Mouse (Mus musculus) liver, embryonic 13.5 days (tissue): ENCODE data around the gene Sez6l. TPM values are rescaled to one million over a fixed set of nuclear protein-coding genes. Genes with fewer than 3 reads are reported as not detected.

Experiments used
- ATAC-seq: fragments of 200-750 bp; cut with Nextera tagmentation; 2 replicates; pipeline ENCODE4 v1.8.0; 2017; ENCODE audit warnings: low read depth, mild to moderate bottlenecking, moderate number of reproducible peaks, moderate library complexity
- DNase-seq: peaks from one replicate; pipeline ENCODE4 v3.0.0; 2022
- H3K27ac ChIP-seq: fragments of 300-500 bp; sonication (generic); 2 replicates; pipeline ENCODE4 v1.5.1; 2015; ENCODE audit warnings: moderate library complexity, mild to moderate bottlenecking, inconsistent platforms
- H3K27me3 ChIP-seq: fragments of 300-500 bp; sonication (generic); 2 replicates; pipeline ENCODE4 v1.6.1; 2015; ENCODE audit warnings: mild to moderate bottlenecking, inconsistent platforms
- H3K36me3 ChIP-seq: fragments of 300-500 bp; sonication (generic); 2 replicates; pipeline ENCODE4 v1.6.1; 2015; ENCODE audit warnings: mild to moderate bottlenecking, inconsistent platforms
- H3K4me1 ChIP-seq: fragments of 300-500 bp; sonication (generic); replicated peaks from 2 replicates; pipeline ENCODE4 v1.6.1; 2015; ENCODE audit warnings: inconsistent platforms
- H3K4me2 ChIP-seq: fragments of 300-500 bp; sonication (generic); 2 replicates; pipeline ENCODE4 v1.6.1; 2015; ENCODE audit warnings: inconsistent platforms, mild to moderate bottlenecking, moderate library complexity
- H3K4me3 ChIP-seq: fragments of 300-500 bp; sonication (generic); replicated peaks from 2 replicates; pipeline ENCODE4 v1.5.1; 2015; ENCODE audit warnings: mild to moderate bottlenecking, inconsistent platforms
- H3K9ac ChIP-seq: fragments of 300-500 bp; sonication (generic); 2 replicates; pipeline ENCODE4 v1.6.1; 2015; ENCODE audit warnings: mild to moderate bottlenecking, inconsistent platforms
- H3K9me3 ChIP-seq: fragments of 300-500 bp; sonication (generic); replicated peaks from 2 replicates; pipeline ENCODE4 v1.6.1; 2016; ENCODE audit warnings: inconsistent platforms
- WGBS: fragments of 180-500 bp; shearing (Covaris S2); methylation state at CpG from one replicate; pipeline ENCODE4 v1.1.7; 2015; ENCODE audit not compliant: insufficient replicate concordance; 5-methylcytosine and 5-hydroxymethylcytosine counted together
- polyA plus RNA-seq: library from polyadenylated mRNA; unstranded; fragments of >200 nt; fragmentation: Nextera tagmentation; extraction: Ambion mirVana; gene quantifications from 2 replicates; pipeline ENCODE4 v1.2.1, GENCODE M21; 2015

Sez6l gene
- polyA plus RNA-seq, 1 experiment from 2014 or later = 0.06 TPM

DNA sequence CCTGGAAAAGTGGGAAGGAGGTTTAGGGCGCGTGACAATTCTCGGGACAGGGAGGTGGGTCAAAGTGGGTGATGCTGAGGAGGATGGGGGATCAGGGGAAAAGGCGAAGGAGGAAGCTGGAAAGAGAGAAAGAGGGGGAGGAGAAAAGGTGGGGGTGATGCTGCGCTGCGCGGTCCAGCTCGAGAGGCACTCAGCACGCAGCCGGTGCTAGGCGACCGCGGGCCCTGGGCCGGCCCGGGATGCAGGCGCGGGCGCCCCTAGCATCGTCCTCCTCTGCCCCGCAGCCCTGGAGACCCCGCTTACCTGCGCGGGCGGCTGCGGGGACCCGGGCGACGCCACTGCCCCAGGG, 182.6 kb downstream of the Sez6l start:
- Histone ChIP-seq H3K27ac (no peak overlapping the region), H3K4me1 (no peaks in the 10 kb centered on the region), H3K9me3 (no peaks in the 10 kb centered on the region), H3K27me3 (peaks cover 64% of the 10 kb centered on the region), H3K9ac (no peak overlapping the region), H3K36me3 (no peaks in the 10 kb centered on the region), H3K4me2 (peak overlapping the region; percentile 57), H3K4me3 (peak overlapping the region; percentile 46)
- DNase-seq = no peak
- ATAC-seq = 0 out of 2 replicates have a peak, but pooled peaks have one; percentile 7
- 2% methylated on average over 26 of the region's 28 CpGs for WGBS

DNA sequence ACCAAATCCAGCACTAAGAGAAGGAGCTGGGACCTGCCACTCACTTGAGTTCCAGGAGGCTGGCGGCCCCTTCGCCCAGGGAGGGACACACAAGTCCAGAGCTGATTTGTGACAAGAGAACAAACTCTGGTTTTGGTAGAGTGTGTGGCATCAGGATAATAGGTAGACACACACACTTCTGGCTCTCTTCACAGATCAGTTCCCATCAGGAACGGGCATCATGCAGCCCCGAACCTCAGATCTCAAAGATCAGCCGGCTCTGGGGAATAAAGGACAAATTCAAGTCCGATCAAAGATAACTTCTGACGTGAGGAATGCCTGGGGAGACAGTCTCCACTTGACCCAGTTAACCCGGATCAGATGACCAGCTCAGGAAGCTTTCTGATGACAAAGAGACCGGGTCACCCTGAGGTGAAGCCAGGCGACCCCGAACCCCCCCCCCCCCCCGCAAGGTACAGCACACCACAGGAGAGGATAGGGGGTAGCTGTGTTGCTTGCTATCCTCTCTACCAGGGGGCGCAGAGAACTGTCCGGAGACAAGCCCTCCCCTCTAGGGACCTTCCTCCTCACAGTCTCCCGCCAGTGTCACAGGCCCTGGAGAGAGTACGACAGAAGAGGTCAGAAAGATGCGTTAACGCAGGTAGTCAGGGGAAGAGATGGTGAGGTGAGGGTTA, 183.1 kb downstream of the Sez6l start:
- ATAC-seq (no peak), DNase-seq (no peak)
- Histone ChIP-seq H3K27me3 (peaks cover 64% of the 10 kb centered on the region), H3K9me3 (no peaks in the 10 kb centered on the region), H3K9ac (no peak overlapping the region), H3K4me2 (peak overlapping the region; percentile 57), H3K36me3 (no peaks in the 10 kb centered on the region), H3K4me3 (peak overlapping the region; percentile 46; the same call in 1 of the 2 replicates), H3K4me1 (no peaks in the 10 kb centered on the region), H3K27ac (no peak overlapping the region)
- 19% methylated on average over 18 of the region's 18 CpGs for WGBS

DNA sequence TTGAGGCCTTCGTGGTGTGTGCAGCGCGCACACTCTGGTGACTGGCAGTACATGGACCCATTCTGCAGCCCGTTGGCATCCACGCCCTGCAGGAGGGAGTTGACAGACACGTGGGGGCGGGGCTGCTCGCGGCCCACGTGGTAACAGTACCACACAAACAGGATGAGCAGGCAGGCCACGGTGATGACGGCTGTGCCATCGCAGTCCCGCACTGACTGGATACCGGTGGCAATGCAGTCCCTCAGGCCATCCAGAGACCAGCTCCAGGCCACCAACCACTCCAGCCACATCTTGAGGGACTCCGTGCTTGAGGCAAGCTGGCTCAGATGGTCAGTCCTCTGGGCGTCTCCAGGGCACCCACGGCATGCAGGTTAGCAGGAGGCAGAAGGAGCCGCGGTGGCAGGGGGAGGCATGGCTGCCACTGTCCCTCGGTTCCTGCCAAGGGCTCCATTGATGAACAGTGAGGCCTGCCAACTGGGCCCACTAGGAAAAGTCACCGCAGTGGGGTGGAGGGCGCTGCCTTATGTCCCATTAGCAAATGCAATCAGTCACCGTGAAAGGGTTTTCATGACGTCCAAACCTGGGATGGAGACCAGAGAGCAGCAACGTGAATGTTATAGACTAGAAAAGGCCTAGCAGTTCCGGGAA, 185.2 kb downstream of the Sez6l start:
- H3K9me3 ChIP-seq = no peaks in the 10 kb centered on the region
- no peak overlapping the region for H3K27ac ChIP-seq
- no peak overlapping the region for H3K4me2 ChIP-seq
- DNase-seq = no peak
- peaks cover 61% of the 10 kb centered on the region for H3K27me3 ChIP-seq
- 55% methylated on average over 27 of the region's 27 CpGs for WGBS
- no peaks in the 10 kb centered on the region for H3K4me1 ChIP-seq
- no peak overlapping the region for H3K9ac ChIP-seq
- ATAC-seq = no peak
- no peak overlapping the region for H3K4me3 ChIP-seq
- no peaks in the 10 kb centered on the region for H3K36me3 ChIP-seq

DNA sequence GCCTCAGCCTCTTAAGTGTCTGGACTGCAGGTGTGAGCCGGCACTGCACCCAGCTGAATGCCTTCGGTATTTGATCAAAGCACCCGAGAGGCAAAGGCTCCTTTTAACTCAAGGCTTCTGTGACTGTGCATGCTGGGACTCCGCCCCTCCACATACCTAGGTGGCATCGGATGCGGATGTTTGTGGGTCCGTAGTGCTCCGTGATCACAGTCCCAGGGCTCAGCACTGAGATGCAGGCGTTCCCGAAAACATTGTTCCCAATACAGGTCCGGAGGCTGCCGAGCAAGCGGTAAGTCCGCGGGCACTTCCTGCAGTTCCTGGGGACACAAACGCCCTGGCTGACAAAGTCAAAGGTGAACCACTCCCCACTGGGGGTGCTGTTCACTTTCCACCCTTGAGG, 186.0 kb downstream of the Sez6l start:
- H3K9me3 ChIP-seq = no peaks in the 10 kb centered on the region
- no peak overlapping the region for H3K27ac ChIP-seq
- H3K4me2 ChIP-seq = no peak overlapping the region
- peaks cover 5% of the 10 kb centered on the region for H3K4me1 ChIP-seq
- DNase-seq = no peak
- no peak overlapping the region for H3K9ac ChIP-seq
- H3K4me3 ChIP-seq = no peak overlapping the region
- peaks cover 53% of the 10 kb centered on the region for H3K27me3 ChIP-seq
- no peaks in the 10 kb centered on the region for H3K36me3 ChIP-seq
- WGBS = 41% methylated on average over 16 of the region's 16 CpGs
- no peak for ATAC-seq

DNA sequence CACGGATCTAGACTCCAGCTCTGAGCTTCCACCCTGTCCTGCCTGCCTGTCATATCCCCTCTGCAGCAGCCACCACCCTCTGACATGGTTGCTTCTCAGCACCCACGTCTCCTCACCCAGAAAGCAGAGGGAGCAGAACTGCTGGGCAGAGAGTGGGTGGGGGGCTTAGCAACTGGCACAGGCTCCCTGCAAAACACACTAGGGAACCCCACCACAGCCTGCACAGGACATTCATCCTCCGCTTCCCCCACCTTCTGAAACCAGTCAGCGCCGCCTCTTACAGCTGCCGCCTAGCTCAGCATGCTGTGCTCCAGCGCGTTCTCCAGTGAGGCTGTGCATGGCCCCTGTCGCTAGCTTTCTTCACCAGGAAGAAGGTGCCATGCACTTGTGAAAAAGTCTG, 187.6 kb downstream of the Sez6l start:
- no peaks in the 10 kb centered on the region for H3K36me3 ChIP-seq
- no peaks in the 10 kb centered on the region for H3K9me3 ChIP-seq
- peaks cover 37% of the 10 kb centered on the region for H3K27me3 ChIP-seq
- 76% methylated on average over 9 of the region's 9 CpGs for WGBS
- no peak overlapping the region for H3K4me2 ChIP-seq
- no peak overlapping the region for H3K9ac ChIP-seq
- ATAC-seq (no peak), DNase-seq (no peak)
- peaks cover 20% of the 10 kb centered on the region for H3K4me1 ChIP-seq
- H3K27ac ChIP-seq = no peak overlapping the region
- no peak overlapping the region for H3K4me3 ChIP-seq

DNA sequence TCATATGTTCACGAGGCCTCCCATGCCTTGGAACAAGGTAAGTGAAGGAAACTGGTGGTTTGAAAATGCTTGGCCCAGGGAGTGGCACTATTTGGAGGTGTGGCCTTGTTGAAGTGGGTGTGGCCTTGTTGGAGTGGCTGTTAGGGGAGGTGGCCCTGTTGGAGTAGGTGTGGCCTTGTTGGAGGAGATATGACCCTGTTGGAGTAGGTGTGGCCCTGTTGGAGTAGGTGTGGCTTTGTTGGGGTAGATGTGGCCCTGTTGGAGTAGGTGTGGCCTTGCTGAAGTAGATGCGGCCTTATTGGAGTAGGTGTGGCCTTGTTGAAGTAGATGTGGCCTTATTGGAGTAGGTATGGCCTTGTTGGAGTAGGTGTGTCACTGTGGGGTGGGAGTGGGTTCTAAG, 191.0 kb downstream of the Sez6l start:
- Histone ChIP-seq H3K9me3 (no peaks in the 10 kb centered on the region), H3K27ac (peak overlapping the region; percentile 43), H3K9ac (no peak overlapping the region), H3K4me2 (no peak overlapping the region), H3K36me3 (no peaks in the 10 kb centered on the region), H3K4me1 (peaks cover 27% of the 10 kb centered on the region), H3K27me3 (peaks cover 3% of the 10 kb centered on the region), H3K4me3 (no peak overlapping the region)
- 24% methylated on average over 2 of the region's 2 CpGs for WGBS
- ATAC-seq (peak; percentile 90), DNase-seq (peak; percentile 77)

DNA sequence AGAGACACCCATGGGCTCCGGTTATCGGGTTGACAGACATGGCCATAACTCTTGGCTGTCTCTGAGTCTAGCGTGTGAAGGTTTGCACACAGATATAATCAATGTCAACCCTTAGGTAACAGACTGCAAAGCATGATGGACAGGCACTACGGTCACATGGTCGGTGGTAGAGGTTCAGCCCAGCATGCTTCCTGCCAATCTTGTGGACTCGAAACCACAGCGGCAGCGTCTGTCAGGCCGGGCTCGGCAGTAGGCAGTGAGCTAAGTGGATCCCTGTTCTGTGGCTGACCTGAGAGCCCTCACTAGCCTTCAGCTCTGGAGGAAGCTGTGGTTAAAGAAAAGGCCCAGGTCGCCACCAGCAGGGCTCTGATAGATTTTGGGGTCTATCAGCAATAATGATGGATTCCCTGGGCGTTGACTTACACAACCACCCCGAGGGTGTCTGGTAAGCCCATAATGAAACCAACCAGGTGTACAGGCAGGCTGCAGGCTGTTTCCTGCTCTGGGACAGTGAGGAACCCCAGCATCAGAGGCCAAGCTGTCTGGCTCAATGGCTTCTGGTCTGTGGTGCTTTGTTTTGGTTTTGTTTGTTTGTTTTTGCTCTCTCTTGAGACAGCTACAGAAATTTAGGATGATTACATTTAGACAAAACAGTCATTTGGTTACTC, 192.0 kb downstream of the Sez6l start:
- no peak overlapping the region for H3K9ac ChIP-seq
- WGBS = 22% methylated on average over 13 of the region's 13 CpGs
- ATAC-seq = no peak
- H3K9me3 ChIP-seq = no peaks in the 10 kb centered on the region
- H3K27ac ChIP-seq = 0 out of 2 replicates have a peak overlapping the region, but pooled peaks have one; percentile 23
- H3K4me1 ChIP-seq = peaks cover 27% of the 10 kb centered on the region
- H3K4me2 ChIP-seq = no peak overlapping the region
- no peak overlapping the region for H3K4me3 ChIP-seq
- no peaks in the 10 kb centered on the region for H3K36me3 ChIP-seq
- DNase-seq = no peak
- no peaks in the 10 kb centered on the region for H3K27me3 ChIP-seq

DNA sequence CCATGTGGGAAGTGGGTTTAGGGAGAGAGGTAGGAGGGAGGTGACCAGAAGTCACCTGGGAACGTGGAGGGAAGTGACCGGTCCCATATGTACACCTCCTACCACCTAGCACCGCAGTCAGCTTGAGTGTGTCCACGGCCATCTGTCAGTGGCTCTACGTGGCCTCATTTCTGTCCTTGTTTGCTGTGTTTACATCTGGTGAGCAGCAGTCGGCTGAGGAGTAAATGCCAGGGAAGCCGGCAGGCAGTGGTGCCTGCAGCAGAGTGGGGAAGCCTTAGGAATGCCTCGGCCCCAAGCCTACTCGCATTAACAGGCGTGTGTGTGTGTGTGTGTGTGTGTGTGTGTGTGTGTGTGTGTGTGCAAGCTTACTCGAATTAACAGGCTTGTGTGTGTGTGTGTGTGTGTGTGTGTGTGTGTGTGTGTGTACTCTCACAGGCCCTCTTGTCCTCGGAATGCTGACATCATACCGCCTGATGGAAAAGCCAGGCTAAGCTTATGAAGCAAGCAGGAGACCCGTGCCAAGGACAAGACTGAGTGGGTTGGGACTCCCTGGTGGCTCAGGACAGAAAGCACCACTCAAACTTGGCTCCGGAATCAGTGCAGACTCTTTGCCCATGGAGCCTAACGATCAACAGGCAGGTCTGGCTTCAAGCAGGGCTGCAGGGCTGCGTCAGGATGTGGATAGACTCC, 194.2 kb downstream of the Sez6l start:
- Histone ChIP-seq H3K4me1 (peaks cover 27% of the 10 kb centered on the region), H3K27ac (no peak overlapping the region), H3K36me3 (peaks cover 8% of the 10 kb centered on the region), H3K9ac (no peak overlapping the region), H3K4me3 (no peak overlapping the region), H3K4me2 (no peak overlapping the region), H3K27me3 (no peaks in the 10 kb centered on the region), H3K9me3 (no peaks in the 10 kb centered on the region)
- ATAC-seq (no peak), DNase-seq (no peak)
- 66% methylated on average over 16 of the region's 17 CpGs for WGBS

DNA sequence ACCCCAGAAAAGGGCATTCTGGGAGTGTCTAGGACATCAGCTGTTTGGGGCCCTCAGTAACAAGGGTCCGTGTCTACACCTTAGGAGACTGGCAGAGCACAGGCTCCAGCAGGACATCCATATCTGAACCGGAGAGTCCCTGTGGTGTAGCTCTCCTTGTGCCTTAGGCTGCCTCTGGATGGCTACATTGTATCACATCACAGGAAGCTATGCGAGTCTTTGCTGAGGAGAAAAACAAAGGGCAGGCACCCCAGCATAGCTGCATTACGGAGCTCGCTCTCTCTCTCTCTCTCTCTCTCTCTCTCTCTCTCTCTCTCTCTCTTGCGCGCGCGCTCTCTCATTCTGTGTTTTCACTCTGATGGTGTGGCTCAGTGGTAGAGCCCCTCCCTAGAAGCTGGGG, 194.9 kb downstream of the Sez6l start:
- Histone ChIP-seq H3K9me3 (no peaks in the 10 kb centered on the region), H3K4me1 (peaks cover 27% of the 10 kb centered on the region), H3K4me3 (no peak overlapping the region), H3K27me3 (no peaks in the 10 kb centered on the region), H3K9ac (no peak overlapping the region), H3K4me2 (no peak overlapping the region), H3K27ac (no peak overlapping the region), H3K36me3 (peaks cover 8% of the 10 kb centered on the region)
- no peak for DNase-seq
- ATAC-seq = no peak
- 65% methylated on average over 9 of the region's 9 CpGs for WGBS

DNA sequence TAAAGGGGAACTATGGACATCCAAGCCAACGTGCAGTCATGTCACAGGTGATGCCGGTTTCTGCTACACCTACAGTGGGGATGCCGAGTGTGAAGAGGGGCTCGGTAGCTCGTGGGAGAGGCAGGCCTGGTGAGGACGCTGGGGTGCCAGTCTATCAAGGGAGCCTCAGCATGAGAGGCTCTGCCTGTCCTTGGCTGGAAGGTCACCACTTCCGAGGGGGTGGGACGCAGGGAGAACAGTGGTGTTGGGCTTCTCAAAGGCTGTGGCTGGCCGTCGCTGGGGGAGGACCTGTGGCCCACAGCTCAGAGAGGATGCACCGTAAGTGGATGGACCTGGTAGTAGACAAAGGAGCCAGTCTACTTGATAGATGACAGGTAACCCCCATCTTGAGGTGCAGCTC, 195.8 kb downstream of the Sez6l start:
- WGBS = 71% methylated on average over 11 of the region's 11 CpGs
- Histone ChIP-seq H3K27me3 (no peaks in the 10 kb centered on the region), H3K27ac (no peak overlapping the region), H3K4me3 (no peak overlapping the region), H3K4me2 (no peak overlapping the region), H3K9ac (no peak overlapping the region), H3K9me3 (no peaks in the 10 kb centered on the region), H3K36me3 (peaks cover 12% of the 10 kb centered on the region), H3K4me1 (peaks cover 24% of the 10 kb centered on the region)
- DNase-seq = no peak
- ATAC-seq = no peak

DNA sequence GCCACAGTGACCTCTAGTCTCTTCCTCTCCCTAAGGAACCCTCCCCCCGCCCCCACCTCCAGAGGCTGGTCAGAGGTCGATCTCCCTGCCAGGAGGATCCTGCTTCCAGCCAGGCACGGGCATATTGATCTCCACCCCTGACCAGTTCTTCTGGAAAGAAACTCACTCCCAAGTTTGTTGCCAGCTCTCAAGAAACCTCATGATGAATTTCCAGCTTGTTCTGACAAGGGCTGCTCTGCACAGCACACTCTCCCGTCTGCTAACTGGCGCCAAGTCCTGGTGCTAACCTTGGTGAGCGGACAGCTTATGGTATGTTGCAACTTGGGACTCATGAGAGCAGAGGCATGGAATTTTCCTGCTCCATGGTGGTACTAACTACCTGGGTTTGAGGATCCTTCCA, 198.3 kb downstream of the Sez6l start:
- Histone ChIP-seq H3K4me3 (no peak overlapping the region), H3K9me3 (no peaks in the 10 kb centered on the region), H3K27me3 (no peaks in the 10 kb centered on the region), H3K36me3 (peaks cover 32% of the 10 kb centered on the region), H3K9ac (no peak overlapping the region), H3K27ac (no peak overlapping the region), H3K4me1 (peaks cover 9% of the 10 kb centered on the region), H3K4me2 (no peak overlapping the region)
- DNase-seq (no peak), ATAC-seq (no peak)
- 70% methylated on average over 6 of the region's 6 CpGs for WGBS
